Comparison of ENCODE assay signal across 9 mouse cellular contexts in genomic region chr8:124386225-124386899, GRCm38 (mm10). TPM values are rescaled to one million over a fixed set of nuclear protein-coding genes. Genes with fewer than 3 reads are reported as not detected.
DNase-seq lines count a peak whose midpoint lies in the region; ATAC-seq lines count a peak whose summit lies in the region.
"Had no signal": no experiment of that assay in that cellular context is flagged by ENCODE, and none has a peak within 500 bp of the region (broad histone marks: within the 10 kb centered on the region; RNA-seq: fewer than 3 reads in every experiment).

No protein-coding gene starts in this region.

- ATAC-seq in cerebellum, adult (ENCODE audit: insufficient number of reproducible peaks, low FRiP score, low TSS enrichment): peak; percentile 47; the same call in 1 of the 2 replicates
- peak; percentile 92 for ATAC-seq in forebrain, embryonic 16.5 days

- no peak overlapping the region for H3K4me3 ChIP-seq in forebrain, embryonic 16.5 days (replicated peaks; ENCODE audit: low read length)
- H3K4me3 ChIP-seq: heart, embryonic 10.5 days had no signal

- peaks cover 10% of the 10 kb centered on the region for H3K4me1 ChIP-seq in forebrain, embryonic 16.5 days (replicated peaks; ENCODE audit: control insufficient read depth, insufficient read depth, low read length)

- no peak overlapping the region for H3K4me2 ChIP-seq in forebrain, embryonic 16.5 days (ENCODE audit: low read length)

- H3K27me3 ChIP-seq in forebrain, embryonic 16.5 days (replicated peaks; ENCODE audit: control insufficient read depth, insufficient read depth, low read length): no peaks in the 10 kb centered on the region

- WGBS in forebrain, embryonic 16.5 days: 67% methylated on average over 23 of the region's 23 CpGs

- H3K36me3 ChIP-seq in forebrain, embryonic 16.5 days (ENCODE audit: control insufficient read depth, insufficient read depth): no peaks in the 10 kb centered on the region
- H3K36me3 ChIP-seq: heart, embryonic 10.5 days had no signal

- H3K9ac ChIP-seq in forebrain, embryonic 16.5 days (replicated peaks; ENCODE audit: low read depth, low read length): no peak overlapping the region

- no peak overlapping the region for H3K27ac ChIP-seq in forebrain, embryonic 16.5 days (ENCODE audit: low read length)
- H3K27ac ChIP-seq: heart, embryonic 10.5 days had no signal

- no peaks in the 10 kb centered on the region for H3K9me3 ChIP-seq in forebrain, embryonic 16.5 days (ENCODE audit: control insufficient read depth, low read length)
- H3K9me3 ChIP-seq: heart, embryonic 10.5 days had no signal

- DNase-seq in cerebellum, postnatal 4 days (ENCODE audit: low spot score in 2 of 2): no peak
- peak; percentile 47 for DNase-seq in NIH3T3 (ENCODE audit: low read depth)
- peak; percentile 32 for DNase-seq in left cerebral cortex, postnatal 4 days
- no peak for DNase-seq in heart, postnatal 25 days (ENCODE audit: low spot score)
- DNase-seq in urinary bladder, postnatal 14 days (ENCODE audit: low spot score): no peak
- no peak for DNase-seq in Muller cell, postnatal 12 days (ENCODE audit: inconsistent ontology term)

- intact Hi-C loops in left cerebral cortex, postnatal 4 days (cut with DNase I): no loop called here
- intact Hi-C loops in heart, postnatal 25 days (cut with DNase I): no loop called here

RNA-seq across cellular contexts. Expression of gene Pgbd5, which starts 53.1 kb away (rescaled TPM):
- polyA plus RNA-seq in forebrain, embryonic 16.5 days (2015; fragmentation: Nextera tagmentation; extraction: Ambion mirVana): 8.4 and 10.7 TPM in 2 replicates
- total RNA-seq in left cerebral cortex, postnatal 4 days (2021): 10 to 100 TPM; 62.3 to 64.6 TPM
- 1 to 10 TPM; 1.1 to 1.3 TPM for total RNA-seq in heart, postnatal 25 days (2021)

Comparison
In these comparisons a context has a peak if more than half of its experiments do, and no peak if none do; other contexts are left out.
1. DNase-seq: peak in NIH3T3 (single experiment) and left cerebral cortex, postnatal 4 days (single experiment); none in cerebellum, postnatal 4 days (0 of 2), heart, postnatal 25 days (single experiment), urinary bladder, postnatal 14 days (single experiment) and Muller cell, postnatal 12 days (single experiment).
2. RNA of gene Pgbd5, which starts 53.1 kb away (total RNA-seq): 62.3 to 64.6 TPM in left cerebral cortex, postnatal 4 days; 1.1 to 1.3 TPM in heart, postnatal 25 days; every median in the first group is over 10 times any median in the second.